Mouse (Mus musculus) kidney, embryonic 15.5 days (tissue): ENCODE measurements around the gene Gm3618. TPM values are rescaled to one million over a fixed set of nuclear protein-coding genes. Genes with fewer than 3 reads are reported as not detected.
"Not testable (repeated sequence)": the region's sequence is repeated elsewhere in the genome, so short reads cannot be mapped to it uniquely, and the experiment has no call there.

Experiments
- ATAC-seq: fragments of 200-750 bp; cut with Nextera tagmentation; replicated peaks from 2 replicates; pipeline ENCODE4 v1.8.0; 2017; ENCODE audit warnings: moderate TSS enrichment; ENCODE audit not compliant: low FRiP score
- H3K27ac ChIP-seq: fragments of 300-500 bp; sonication (generic); 2 replicates; pipeline ENCODE4 v1.5.1; 2015; ENCODE audit warnings: mild to moderate bottlenecking, inconsistent platforms
- H3K27me3 ChIP-seq: fragments of 300-500 bp; sonication (generic); 2 replicates; pipeline ENCODE4 v1.6.1; 2015; ENCODE audit warnings: inconsistent platforms
- H3K36me3 ChIP-seq: fragments of 300-500 bp; sonication (generic); 2 replicates; pipeline ENCODE4 v1.6.1; 2015; ENCODE audit warnings: inconsistent platforms
- H3K4me1 ChIP-seq: fragments of 300-500 bp; sonication (generic); 2 replicates; pipeline ENCODE4 v1.6.1; 2015; ENCODE audit warnings: inconsistent platforms
- H3K4me2 ChIP-seq: fragments of 300-500 bp; sonication (generic); 2 replicates; pipeline ENCODE4 v1.6.1; 2015; ENCODE audit warnings: moderate library complexity, mild to moderate bottlenecking, inconsistent platforms
- H3K4me3 ChIP-seq: fragments of 300-500 bp; sonication (generic); replicated peaks from 2 replicates; pipeline ENCODE4 v1.5.1; 2015; ENCODE audit warnings: mild to moderate bottlenecking, inconsistent platforms
- H3K9ac ChIP-seq: fragments of 300-500 bp; sonication (generic); 2 replicates; pipeline ENCODE4 v1.6.1; 2015; ENCODE audit warnings: mild to moderate bottlenecking, inconsistent platforms
- H3K9me3 ChIP-seq: fragments of 300-500 bp; sonication (generic); replicated peaks from 2 replicates; pipeline ENCODE4 v1.6.1; 2016; ENCODE audit warnings: inconsistent platforms
- WGBS: fragments of 180-500 bp; shearing (Covaris S2); methylation state at CpG from one replicate; pipeline ENCODE4 v1.1.7; 2015; ENCODE audit warnings: mixed read lengths; 5-methylcytosine and 5-hydroxymethylcytosine counted together
- polyA plus RNA-seq: library from polyadenylated mRNA; unstranded; fragments of >200 nt; fragmentation: Nextera tagmentation; extraction: Ambion mirVana; gene quantifications from 2 replicates; pipeline ENCODE4 v1.2.1, GENCODE M21; 2015

The Gm3618 gene
- polyA plus RNA-seq: not detected in 2 replicates

GRCm38 (mm10) chr14:6343578-6343977 is at the start of gene Gm3618:
Gene Gm3618, minus strand, starts transcription at chr14:6343678.
- not testable (repeated sequence) for H3K36me3 ChIP-seq, H3K4me3 ChIP-seq, H3K27ac ChIP-seq, H3K27me3 ChIP-seq, H3K9me3 ChIP-seq, H3K4me2 ChIP-seq, ATAC-seq, H3K9ac ChIP-seq, H3K4me1 ChIP-seq
- WGBS: no CpG with 5 or more reads among the region's 10 CpGs

DNA sequence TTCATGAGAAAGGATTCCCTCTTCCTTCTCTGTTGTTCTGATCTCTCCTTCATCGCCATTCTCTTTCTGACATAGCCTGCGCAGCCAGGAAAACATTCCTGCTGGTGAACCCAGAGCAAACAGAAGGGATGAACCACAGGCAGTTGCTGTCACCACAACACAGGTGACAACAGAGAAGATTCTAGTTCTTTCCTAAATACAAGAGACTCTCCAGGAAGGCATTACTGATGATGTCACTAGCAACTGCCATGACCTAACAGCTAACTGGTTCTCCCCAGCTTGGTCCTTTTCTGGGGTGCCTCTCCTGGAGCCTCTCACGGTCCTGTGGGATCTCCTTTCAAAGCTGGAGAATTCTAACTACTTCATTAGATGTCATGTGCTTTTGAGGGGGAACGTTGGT is 46.7 kb upstream of the Gm3618 start, which contains the start of gene Gm16440:
Gm16440 (minus strand) TSS at position 101 of the 400 bp plus-strand sequence.
- not testable (repeated sequence) for H3K9ac ChIP-seq, H3K4me2 ChIP-seq, ATAC-seq, H3K4me3 ChIP-seq, H3K27me3 ChIP-seq, H3K27ac ChIP-seq, H3K36me3 ChIP-seq, H3K4me1 ChIP-seq, H3K9me3 ChIP-seq
- WGBS: 77% methylated on average over 2 of the region's 4 CpGs

GRCm38 (mm10) chr14:6304743-6305142 is 38.7 kb downstream of the Gm3618 start, which contains the start of gene Gm21103:
Gene Gm21103, minus strand, starts transcription at chr14:6304843.
- H3K36me3 ChIP-seq, H3K9me3 ChIP-seq, H3K4me1 ChIP-seq, H3K4me2 ChIP-seq, H3K4me3 ChIP-seq, H3K27me3 ChIP-seq, H3K9ac ChIP-seq, ATAC-seq, H3K27ac ChIP-seq: not testable (repeated sequence)
- 81% methylated on average over 2 of the region's 2 CpGs for WGBS

DNA sequence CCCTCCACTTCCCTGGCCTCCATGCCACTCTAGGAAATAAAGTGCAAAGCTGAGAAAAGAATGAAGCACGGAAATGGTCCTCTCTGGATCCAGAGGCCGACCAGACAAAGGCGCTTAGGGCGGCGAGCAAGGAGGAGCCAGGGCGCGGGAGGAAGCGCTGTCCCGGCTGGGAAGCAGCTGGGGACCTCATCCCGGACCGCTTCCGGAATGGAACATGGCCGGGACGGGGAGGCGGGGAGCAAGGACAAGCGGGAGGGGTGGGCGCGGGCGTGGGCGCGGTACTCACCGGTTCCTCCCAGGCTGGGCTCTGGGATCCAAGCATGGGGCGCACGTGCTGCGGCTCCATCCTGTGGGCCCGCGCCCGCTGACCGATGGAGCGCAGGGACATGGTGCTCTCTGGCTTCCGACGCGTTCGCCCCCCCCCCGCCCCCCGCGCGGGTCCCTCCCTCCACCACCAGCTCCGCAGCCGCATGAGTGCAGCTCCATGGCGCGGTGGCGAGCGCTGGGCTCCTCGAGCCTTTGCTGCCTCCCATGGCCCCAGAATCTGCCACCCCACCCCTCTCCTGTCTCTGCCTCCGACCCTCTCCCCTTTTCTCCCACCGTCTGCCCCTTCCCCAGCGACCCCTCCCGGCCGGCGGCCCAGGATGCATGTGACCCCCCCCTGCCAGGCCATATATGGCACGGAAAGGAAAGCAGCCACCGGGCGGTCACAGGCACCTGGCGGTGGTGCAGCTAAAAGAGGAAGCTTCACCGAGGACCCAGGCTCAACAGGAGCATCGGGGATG is 56.4 kb downstream of the Gm3618 start, which contains the start of gene Gm3411:
Gm3411 (minus strand) TSS at position 320 of the 785 bp plus-strand sequence.
- not testable (repeated sequence) for H3K36me3 ChIP-seq, H3K27me3 ChIP-seq, H3K27ac ChIP-seq, H3K4me1 ChIP-seq, H3K9me3 ChIP-seq, ATAC-seq
- 2% methylated on average over 40 of the region's 57 CpGs for WGBS
- Histone ChIP-seq H3K9ac (0 out of 2 replicates have a peak within 1 kb of the TSS, but pooled peaks have one; percentile 17), H3K4me3 (peak within 1 kb of the TSS; percentile 49), H3K4me2 (peak within 1 kb of the TSS; percentile 77)

Other genes starting within 250 kb of the Gm3618 start
- 0.30 and 1.1 TPM in 2 replicates for gene Gm8206, start 249.7 kb downstream of the Gm3618 start, polyA plus RNA-seq
- gene Gm3468, start 235.0 kb downstream of the Gm3618 start, polyA plus RNA-seq: 1.0 and 1.6 TPM in 2 replicates
- not detected in 2 replicates for gene Gm3476, start 217.9 kb downstream of the Gm3618 start, polyA plus RNA-seq
- not detected in 2 replicates for gene Gm21560, start 124.4 kb downstream of the Gm3618 start, polyA plus RNA-seq
- gene Gm3411, start 56.4 kb downstream of the Gm3618 start, polyA plus RNA-seq: 0.68 and 0.91 TPM in 2 replicates
- gene Gm21103, start 38.8 kb downstream of the Gm3618 start, polyA plus RNA-seq: not detected in 2 replicates
- gene Gm16440, start 46.6 kb upstream of the Gm3618 start, polyA plus RNA-seq: not detected in 2 replicates
- 0.52 and 0.57 TPM in 2 replicates for gene Gm3591, start 68.8 kb upstream of the Gm3618 start, polyA plus RNA-seq
- gene Gm3594, start 100.9 kb upstream of the Gm3618 start, polyA plus RNA-seq: not detected in 2 replicates
- gene Gm8356, start 193.6 kb upstream of the Gm3618 start, polyA plus RNA-seq: not detected in 2 replicates
- not detected in 2 replicates for gene Gm3629, start 246.9 kb upstream of the Gm3618 start, polyA plus RNA-seq